Mouse (Mus musculus): ENCODE data around the gene Hat1.

Gene Hat1

GRCm38 (mm10) chr2:71466861-71467450, 78.2 kb downstream of the Hat1 start:
- DNase-seq = peak; percentile 16

- DNase-seq = no peak
Measured at GRCm38 (mm10) chr2:71471094-71471493, 82.3 kb downstream of the Hat1 start.

DNA sequence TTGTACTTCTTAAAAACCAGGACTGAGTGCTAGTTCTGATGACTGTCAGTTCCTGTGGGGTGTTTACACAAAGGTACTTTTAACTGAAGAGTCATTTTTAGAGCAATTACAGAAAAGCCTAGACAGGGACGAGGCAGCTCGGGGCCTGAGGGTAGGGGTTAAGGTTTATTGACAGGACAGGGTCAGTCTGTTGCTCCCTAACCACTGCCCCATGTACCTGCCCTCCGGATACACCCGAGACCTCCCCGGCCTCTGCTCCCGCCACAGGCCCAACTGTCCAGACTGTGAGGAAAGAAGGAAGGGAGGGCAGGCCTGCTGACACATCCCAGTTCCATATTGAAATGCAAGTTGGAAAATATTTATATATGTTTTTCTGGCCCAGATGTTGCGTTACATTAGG, 85.1 kb downstream of the Hat1 start:
- no peak for DNase-seq

GRCm38 (mm10) chr2:71474345-71474744, 85.6 kb downstream of the Hat1 start:
- DNase-seq = no peak

DNA sequence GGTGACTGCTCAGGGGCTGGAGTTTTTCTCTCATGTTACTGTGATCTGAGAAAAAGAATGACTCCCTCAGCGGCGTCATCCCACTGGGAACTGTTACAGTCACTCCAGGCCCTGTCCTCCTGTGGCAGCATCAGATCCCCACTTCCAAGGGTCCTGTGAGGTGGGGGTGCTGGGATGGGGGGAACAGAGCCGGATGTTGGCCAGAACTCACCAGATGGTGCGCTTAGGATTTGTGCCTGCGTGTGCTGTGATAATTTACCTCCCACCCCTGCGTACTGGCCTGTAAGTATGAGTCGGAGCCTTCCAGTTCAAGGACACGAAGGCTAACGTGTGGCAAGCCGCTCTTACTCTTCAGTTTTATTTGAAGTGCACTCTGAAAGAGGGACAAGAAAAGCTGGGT, 86.6 kb downstream of the Hat1 start:
- no peak for DNase-seq

DNA sequence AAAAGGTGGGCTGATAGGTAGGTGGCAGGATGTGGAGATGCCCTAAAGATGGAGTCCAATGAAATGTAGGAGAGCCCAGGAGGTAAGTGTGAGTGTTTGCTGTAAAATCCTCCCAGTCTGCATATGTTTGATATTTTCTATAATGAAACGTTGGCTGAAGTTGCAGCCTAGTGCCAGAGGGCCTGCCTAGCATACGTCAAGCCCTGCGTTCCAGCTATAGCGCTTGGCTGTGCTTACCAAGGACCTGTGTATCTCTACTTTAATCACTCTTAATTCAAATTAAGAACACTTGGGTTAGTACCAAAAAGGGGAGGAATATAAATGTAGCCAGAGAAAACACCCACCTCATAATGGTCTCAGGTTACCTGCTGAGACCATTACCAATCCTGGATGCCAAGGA, 87.0 kb downstream of the Hat1 start:
- DNase-seq = no peak

DNA sequence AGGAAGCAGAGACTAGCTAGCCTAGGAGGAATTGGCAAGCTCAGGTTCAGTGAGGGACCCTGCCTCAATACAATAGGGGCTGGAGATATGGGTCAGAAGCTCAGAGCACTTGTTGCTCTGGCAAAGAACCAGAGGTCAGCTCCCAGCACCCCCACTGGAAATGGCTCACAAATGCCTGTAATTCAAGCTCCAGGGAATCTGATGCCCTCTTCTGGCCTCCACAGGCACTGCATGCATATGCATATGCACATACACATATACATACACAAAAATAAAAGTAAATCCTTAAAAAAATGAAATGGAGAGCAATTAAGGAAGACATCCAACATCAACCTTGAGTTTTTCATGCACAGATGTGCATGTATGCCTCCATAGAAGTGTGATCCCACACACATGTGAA, 89.0 kb downstream of the Hat1 start:
- no peak for DNase-seq

DNA sequence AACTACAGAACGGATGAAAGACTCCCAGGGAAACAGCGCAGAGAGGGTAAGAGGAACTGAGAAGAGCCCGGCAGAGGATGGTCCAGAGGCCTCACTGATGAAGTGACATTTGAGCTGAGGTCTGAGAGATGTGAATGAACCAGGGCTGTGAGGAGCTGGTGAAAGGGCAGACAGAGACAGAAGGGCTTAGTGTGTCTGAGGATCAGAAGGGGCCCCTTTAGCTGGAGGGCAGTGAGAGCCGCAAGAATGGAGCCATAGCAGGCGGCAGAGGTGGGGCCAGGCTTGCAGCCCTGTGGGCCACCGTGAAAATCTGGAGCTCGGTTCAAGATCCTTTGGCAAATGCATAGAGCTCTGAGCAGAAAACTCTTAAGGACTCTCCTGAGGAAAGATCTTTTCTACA, 91.2 kb downstream of the Hat1 start:
- DNase-seq = no peak

DNA sequence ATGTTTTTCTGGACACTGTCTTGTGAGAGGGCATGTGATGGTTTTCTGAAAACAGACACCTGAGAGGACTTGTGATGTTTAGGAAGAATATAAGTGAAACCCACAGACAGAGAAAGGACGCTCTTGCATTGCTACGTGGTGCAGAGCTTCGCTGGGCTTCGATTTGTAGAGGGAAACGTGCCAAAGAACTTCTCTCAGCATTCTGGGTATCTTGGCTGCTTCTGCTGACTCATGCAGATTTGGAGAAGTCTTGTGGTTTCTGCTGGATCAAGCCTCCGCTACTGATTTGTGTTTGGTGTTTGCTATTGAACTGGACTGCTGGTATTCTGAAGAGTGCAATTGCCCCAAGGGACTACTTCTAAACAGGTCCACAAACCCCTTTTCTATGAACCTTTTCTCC, 93.1 kb downstream of the Hat1 start:
- DNase-seq = no peak

- DNase-seq = no peak
Measured at GRCm38 (mm10) chr2:71483046-71483716, 94.4 kb downstream of the Hat1 start.

- no peak for DNase-seq
Measured at GRCm38 (mm10) chr2:71483717-71484066, 94.9 kb downstream of the Hat1 start.

All from kidney, adult 18-20 months (tissue).